In the genomic region with DNA sequence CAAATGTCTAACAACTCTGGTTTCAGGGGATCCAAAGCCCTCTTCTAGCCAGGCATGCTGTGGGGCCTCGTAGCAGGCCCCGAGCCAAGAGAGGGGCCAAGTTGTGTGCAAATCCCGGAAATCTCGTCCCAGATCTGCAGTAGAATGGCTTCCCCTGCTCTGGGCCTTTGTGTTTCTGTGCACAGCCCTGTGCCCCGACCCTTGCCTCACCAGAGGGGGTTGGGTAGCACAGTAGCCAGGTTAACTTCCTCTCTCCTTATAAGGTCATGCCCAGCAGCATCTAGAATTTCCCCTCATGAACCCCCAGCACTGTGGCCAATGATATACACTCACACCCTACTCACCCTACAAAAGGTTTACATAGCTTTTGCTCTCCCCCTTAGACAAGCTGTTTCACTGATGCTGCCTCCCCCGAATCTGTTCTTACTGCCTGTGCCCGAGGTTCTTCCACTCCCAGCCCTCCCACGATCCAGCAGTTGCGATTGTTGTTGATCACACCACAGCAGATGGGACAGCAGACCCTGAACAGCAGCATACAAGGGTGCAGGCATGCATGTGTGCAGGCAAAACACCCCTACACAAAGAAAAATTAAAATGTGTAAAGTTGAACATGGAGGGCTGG, we compare ENCODE assay signal across 10 mouse cellular contexts. TPM values are rescaled to one million over a fixed set of nuclear protein-coding genes. Genes with fewer than 3 reads are reported as not detected.
DNase-seq lines count a peak whose midpoint lies in the region; ATAC-seq and TF ChIP-seq lines count a peak whose summit lies in the region.
"Had no signal": no experiment of that assay in that cellular context is flagged by ENCODE, and none has a peak within 500 bp of the region (broad histone marks: within the 10 kb centered on the region; RNA-seq: fewer than 3 reads in every experiment).

No protein-coding gene starts in this region.

- no peaks in the 10 kb centered on the region for H3K9me3 ChIP-seq in kidney, embryonic 16.5 days (ENCODE audit: low read length)
- H3K9me3 ChIP-seq in forebrain, postnatal 0 days (ENCODE audit: low read length) = no peaks in the 10 kb centered on the region

- DNase-seq in kidney, postnatal 36 days = no peak
- DNase-seq in forebrain, postnatal 0 days = no peak
- DNase-seq in c-Kit-positive CD71-positive TER-119-positive erythroid progenitor cells, embryonic 14.5 days (ENCODE audit: low spot score) = no peak
- DNase-seq in spleen, postnatal 14 days (ENCODE audit: low spot score in 2 of 2) = no peak
- DNase-seq in heart, postnatal 25 days (ENCODE audit: low spot score) = no peak

- peak; percentile 91 for ATAC-seq in kidney, embryonic 16.5 days (ENCODE audit: low FRiP score, low TSS enrichment)
- ATAC-seq in common myeloid progenitor, adult 5-6 weeks (replicated peaks; ENCODE audit: low read depth, poor library complexity, severe bottlenecking) = peak; percentile 22; the same call in 1 of the 2 replicates
- peak; percentile 40; the same call in 1 of the 2 replicates for ATAC-seq in forebrain, postnatal 0 days
- ATAC-seq in megakaryocyte, adult 5-6 weeks (ENCODE audit: poor library complexity, severe bottlenecking) = peak; percentile 38; the same call in 1 of the 2 replicates
- ATAC-seq: Patski had no signal

- no peak for TF ChIP-seq CTCF in forebrain, postnatal 0 days (IDR thresholded peaks at IDR 0.05; ENCODE audit: low read depth)

- H3K27ac ChIP-seq in kidney, embryonic 16.5 days (ENCODE audit: low read length) = peak overlapping the region; percentile 65
- no peak overlapping the region for H3K27ac ChIP-seq in forebrain, postnatal 0 days (ENCODE audit: low read depth, low read length)
- H3K27ac ChIP-seq: left cerebral cortex, adult 2 months had no signal

- H3K4me1 ChIP-seq in kidney, embryonic 16.5 days (ENCODE audit: insufficient read depth, low read length) = peaks cover 11% of the 10 kb centered on the region
- H3K4me1 ChIP-seq in forebrain, postnatal 0 days (ENCODE audit: insufficient read depth) = no peaks in the 10 kb centered on the region

- intact Hi-C loops in heart, postnatal 25 days (cut with DNase I) = no loop called here

- no peak overlapping the region for H3K4me3 ChIP-seq in kidney, embryonic 16.5 days (ENCODE audit: low read length)
- H3K4me3 ChIP-seq in forebrain, postnatal 0 days (ENCODE audit: low read depth, low read length) = no peak overlapping the region
- H3K4me3 ChIP-seq: left cerebral cortex, adult 2 months had no signal

- H3K9ac ChIP-seq in kidney, embryonic 16.5 days (replicated peaks; ENCODE audit: low read length) = no peak overlapping the region
- no peak overlapping the region for H3K9ac ChIP-seq in forebrain, postnatal 0 days

- 19% methylated on average over 9 of the region's 9 CpGs for WGBS in kidney, embryonic 16.5 days
- WGBS in forebrain, postnatal 0 days = 32% methylated on average over 9 of the region's 9 CpGs

- H3K27me3 ChIP-seq in kidney, embryonic 16.5 days (ENCODE audit: insufficient read depth, low read length) = no peaks in the 10 kb centered on the region
- H3K27me3 ChIP-seq in forebrain, postnatal 0 days (ENCODE audit: insufficient read depth, low read length) = no peaks in the 10 kb centered on the region
- H3K27me3 ChIP-seq: Patski had no signal

- H3K36me3 ChIP-seq in kidney, embryonic 16.5 days (ENCODE audit: insufficient read depth, low read length) = peaks cover 17% of the 10 kb centered on the region
- H3K36me3 ChIP-seq in forebrain, postnatal 0 days (ENCODE audit: insufficient read depth) = peaks cover 20% of the 10 kb centered on the region

- no peak overlapping the region for H3K4me2 ChIP-seq in kidney, embryonic 16.5 days (replicated peaks; ENCODE audit: low read depth, low read length)
- H3K4me2 ChIP-seq in forebrain, postnatal 0 days (ENCODE audit: low read depth) = no peak overlapping the region

RNA-seq across cellular contexts. Expression of gene Usp50, which starts 4.6 kb away (rescaled TPM):
- polyA plus RNA-seq in kidney, embryonic 16.5 days (2015; fragmentation: Nextera tagmentation; extraction: Ambion mirVana) = 1.6 and 1.9 TPM in 2 replicates
- total RNA-seq in common myeloid progenitor, adult 5-6 weeks (2017) = 0.15 and 0.32 TPM in 2 replicates
- 0.14 and 0.31 TPM in 2 replicates for total RNA-seq in forebrain, postnatal 0 days (2014; rRNA removed)
- 1.3 and 2.1 TPM in 2 replicates for polyA plus RNA-seq in forebrain, postnatal 0 days (2015; fragmentation: Nextera tagmentation; extraction: Ambion mirVana)
- total RNA-seq in megakaryocyte, adult 5-6 weeks (2015) = 0.47 and 0.66 TPM in 2 replicates
- 0.33 TPM in 1 of 2 replicates, not detected in the other for total RNA-seq in megakaryocyte, adult 5-6 weeks (2017)
- not detected for total RNA-seq in heart, postnatal 25 days (2021)

Comparison
In these comparisons a context has a peak if more than half of its experiments do, and no peak if none do; other contexts are left out.
1. ATAC-seq: peak in every context shown above with its lines; median percentile 91 in kidney, embryonic 16.5 days; 40 in forebrain, postnatal 0 days; 38 in megakaryocyte, adult 5-6 weeks; 22 in common myeloid progenitor, adult 5-6 weeks.